Mouse (Mus musculus): ENCODE results near the gene Fam120a. TPM values are rescaled to one million over a fixed set of nuclear protein-coding genes. Genes with fewer than 3 reads are reported as not detected.

The Fam120a gene
- total RNA-seq (2023) = 100 to 1,000 TPM in 1 of 2 experiments, 10 to 100 TPM in 1; 87.3 to 103 TPM

GRCm38 (mm10) chr13:48967956-48968749 lies at the start of gene Fam120a:
TSS of gene Fam120a (minus strand) at chr13:48968017.

DNA sequence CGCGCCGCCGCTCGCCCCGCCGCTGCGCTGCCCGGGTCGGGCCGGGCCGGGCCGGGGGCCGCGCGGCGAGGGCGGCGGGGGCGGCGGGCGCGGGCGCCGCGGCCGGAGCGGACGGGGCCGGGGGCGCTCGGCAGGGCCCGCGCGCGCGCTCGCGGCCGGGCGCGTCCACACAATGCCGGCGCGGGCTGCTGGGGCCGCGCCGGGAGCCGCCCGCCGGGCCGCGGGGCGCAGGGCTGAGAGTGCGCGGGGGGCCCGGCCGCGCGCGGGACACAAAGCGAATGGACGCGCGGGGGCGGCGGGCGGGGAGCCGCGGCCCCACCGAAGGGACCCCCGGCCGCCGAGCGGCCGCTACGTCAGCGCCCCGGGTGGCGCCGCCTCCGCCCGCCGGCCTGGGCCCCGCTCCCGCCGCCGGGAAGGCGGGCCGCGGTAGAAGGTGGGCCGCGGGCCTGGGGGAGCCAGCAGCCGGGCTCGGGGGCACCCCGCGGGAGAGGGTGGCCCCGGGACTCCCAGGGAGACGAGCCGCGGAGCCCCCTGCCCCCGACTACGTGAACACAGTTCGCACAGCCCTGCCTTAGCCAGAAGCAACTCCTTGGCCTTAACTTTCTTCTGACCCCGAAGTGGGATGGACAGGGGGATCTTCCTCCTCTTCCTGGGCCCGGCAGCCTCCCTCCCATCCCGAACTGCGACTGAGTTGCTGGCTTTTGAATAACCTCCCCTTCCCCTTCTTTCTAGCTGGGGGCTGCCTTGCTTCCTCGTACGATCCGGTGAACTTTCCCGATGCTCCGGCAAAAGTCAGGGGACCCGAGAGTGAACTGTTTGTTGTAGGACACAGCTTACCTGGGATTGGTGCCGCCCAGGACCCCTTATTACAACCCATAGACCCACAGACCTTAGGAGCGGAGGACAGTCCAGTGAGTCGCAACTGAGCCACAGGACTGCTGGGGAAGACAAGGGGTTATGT lies 96.8 kb downstream of the Fam120a start, which contains the start of gene Phf2:
Gene Phf2, minus strand, starts transcription at position 349 of the 961 bp plus-strand sequence.

Other genes starting within 250 kb of the Fam120a start
- 10 to 100 TPM; 29.6 to 32.7 TPM for gene Phf2, start 96.9 kb downstream of the Fam120a start, total RNA-seq (2023)
- gene Wnk2, start 180.0 kb upstream of the Fam120a start, total RNA-seq (2023) = under 1 TPM; 0.11 to 0.44 TPM
- 100 to 1,000 TPM; 111 to 118 TPM for gene Ninj1, start 219.5 kb upstream of the Fam120a start, total RNA-seq (2023)
- 100 to 1,000 TPM; 148 to 177 TPM for gene Card19, start 248.0 kb upstream of the Fam120a start, total RNA-seq (2023)

All from neutrophil, adult 59 days (primary cell).